Mouse (Mus musculus) mesoderm, embryonic 11.5 days (tissue): ENCODE measurements around the gene Slc35c2.
A peak's percentile ranks its signal among the peaks of the same experiment; 100 is the strongest.

ENCODE experiments used
- DNase-seq: peaks from one replicate; pipeline ENCODE4 v3.0.0-alpha.2; 2012; ENCODE audit warnings: low read depth, low spot score

Slc35c2 gene

DNA sequence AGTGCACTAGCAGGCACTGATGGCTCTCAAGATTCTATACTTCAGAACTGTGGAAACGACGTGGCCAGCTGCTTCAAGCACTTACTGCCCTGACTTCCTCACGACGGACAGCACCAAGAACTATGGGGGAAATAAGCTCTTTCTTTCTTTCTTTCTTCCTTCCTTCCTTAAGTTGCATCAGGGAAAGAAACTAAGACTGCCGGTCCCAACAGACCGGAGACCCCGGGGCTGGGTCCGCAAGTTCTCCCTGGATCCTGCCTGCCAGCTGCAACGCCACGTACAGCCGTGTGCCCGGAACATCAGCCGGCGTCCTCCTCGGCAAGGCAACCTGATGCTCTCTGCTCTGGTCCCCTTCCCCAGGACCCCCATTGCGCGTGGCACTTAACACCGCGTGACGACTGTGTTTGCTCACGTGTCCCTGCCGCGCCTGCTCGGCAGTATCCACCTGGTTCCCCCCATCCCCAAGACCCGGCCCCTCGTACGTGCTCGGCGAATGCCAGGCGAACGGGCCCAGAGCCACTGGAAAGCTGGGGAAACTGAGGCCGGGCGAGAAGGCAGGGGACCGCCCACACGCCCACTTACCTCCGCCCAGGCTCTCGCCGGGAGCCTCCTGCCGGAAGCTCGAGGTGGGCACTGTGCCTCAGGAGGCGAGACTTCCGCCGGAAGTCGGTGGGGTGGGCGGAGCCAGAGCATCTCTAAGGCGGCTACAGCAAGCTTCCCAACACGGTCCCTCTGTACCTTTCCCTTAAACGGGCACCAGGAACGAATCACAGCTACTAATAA is at the start of gene Slc35c2:
TSS of gene Slc35c2 (minus strand) at position 668 of the 783 bp plus-strand sequence.
- DNase-seq = peak; percentile 95

DNA sequence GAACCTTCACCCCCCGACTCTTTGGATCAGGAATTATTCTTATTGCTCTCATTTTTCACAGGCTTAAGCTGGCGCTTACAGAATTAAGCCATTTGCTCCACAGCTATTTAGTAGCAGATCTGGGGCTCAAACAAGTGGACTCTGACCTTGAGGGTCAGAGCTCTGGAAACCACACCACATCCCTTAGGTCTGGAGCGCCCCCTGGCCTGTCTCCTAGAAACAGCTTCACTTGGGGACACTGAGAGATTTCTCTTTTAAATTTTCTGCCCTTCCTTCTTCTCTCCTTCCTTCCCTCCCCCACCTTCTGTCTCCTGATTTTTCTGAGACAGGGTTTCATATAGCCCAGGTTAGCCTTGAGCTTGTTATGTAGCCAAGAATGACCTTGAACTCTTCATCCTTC is 49.5 kb upstream of the Slc35c2 start:
- DNase-seq = peak; percentile 50

DNA sequence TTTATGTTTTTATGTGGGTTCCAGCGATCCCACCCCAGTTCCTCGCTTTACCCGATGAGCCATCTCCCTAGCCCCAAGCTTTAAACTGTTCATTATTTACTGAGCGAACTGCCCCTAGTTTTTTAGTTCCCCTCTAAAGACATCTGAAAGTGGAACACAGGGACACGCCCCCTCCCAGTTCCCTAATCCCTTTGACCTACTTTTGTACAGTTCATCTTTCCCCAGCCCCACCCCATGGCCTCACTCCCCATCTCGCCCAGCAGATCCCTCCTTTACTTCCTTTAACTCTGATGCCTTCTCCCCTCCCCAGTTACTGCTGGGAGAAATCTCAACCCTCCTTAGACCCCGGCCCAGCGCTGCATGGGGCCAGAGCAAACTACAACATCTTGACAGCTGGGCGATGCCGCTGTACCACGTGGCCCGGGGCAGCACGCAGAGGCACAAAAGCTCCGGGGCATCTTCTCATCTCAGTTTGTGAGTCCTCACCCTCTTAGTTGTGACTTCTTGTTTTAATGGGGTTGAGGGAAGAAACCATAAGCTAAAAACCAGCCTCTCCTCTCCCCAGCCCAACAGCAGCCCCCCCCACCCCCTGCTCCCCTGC is 45.0 kb upstream of the Slc35c2 start:
- no peak for DNase-seq

DNA sequence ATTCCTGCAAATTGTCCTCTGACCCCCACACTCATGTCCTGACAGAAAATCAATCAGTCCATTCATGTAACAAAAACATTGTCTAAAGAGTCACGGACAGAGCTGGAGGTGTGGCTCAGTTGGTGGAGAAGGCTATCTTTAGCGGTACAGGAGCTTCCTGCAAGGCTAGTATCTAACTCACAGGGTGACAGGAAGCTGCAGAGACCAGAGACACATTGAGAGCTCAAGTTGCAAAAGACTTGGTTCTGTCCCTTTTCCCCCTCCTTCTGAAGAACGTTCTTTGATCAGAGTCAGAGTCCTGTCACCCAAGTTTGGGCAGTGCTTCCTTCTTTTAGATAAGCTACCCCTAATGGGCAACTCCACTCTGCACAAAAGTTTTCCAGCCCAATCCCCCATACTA is 42.0 kb upstream of the Slc35c2 start:
- no peak for DNase-seq

DNA sequence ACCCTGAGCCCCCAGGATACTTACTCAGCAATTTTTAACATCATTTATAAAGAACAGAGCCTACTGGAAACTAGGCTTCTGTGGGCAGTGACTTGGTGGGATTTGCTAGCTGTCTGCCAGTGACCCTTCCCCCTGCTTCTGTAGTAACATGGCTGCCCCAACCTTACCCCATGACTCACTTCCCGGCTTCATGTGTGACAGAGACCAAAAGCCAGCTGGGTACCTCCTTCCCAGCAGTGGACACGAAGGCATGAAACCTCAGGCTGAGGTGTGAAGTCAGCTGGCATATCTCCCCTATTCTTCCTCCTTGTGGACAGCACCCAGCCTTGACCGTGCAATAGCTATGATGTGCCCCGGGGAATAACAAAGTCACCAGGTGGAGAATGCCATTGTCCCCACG is 41.1 kb upstream of the Slc35c2 start:
- no peak for DNase-seq

DNA sequence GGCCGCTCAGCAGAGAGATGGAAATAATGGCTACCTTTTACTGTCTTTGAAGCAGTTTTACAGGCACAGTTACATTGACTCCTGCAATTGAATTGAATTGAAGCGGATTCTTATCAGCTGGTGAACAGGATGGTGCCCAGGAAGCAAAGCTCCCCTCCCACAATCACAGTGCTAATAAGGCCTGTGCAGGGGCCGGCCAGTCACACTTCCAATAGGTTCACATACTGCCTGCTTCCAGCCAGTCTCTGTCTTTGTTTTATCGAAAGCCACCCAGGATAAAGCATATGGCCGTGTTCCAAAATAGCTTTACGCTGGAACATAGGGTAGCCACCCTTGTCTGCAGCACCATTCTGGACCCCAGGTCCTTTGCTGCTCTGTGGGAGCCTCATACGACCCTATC is 39.7 kb upstream of the Slc35c2 start:
- no peak for DNase-seq

DNA sequence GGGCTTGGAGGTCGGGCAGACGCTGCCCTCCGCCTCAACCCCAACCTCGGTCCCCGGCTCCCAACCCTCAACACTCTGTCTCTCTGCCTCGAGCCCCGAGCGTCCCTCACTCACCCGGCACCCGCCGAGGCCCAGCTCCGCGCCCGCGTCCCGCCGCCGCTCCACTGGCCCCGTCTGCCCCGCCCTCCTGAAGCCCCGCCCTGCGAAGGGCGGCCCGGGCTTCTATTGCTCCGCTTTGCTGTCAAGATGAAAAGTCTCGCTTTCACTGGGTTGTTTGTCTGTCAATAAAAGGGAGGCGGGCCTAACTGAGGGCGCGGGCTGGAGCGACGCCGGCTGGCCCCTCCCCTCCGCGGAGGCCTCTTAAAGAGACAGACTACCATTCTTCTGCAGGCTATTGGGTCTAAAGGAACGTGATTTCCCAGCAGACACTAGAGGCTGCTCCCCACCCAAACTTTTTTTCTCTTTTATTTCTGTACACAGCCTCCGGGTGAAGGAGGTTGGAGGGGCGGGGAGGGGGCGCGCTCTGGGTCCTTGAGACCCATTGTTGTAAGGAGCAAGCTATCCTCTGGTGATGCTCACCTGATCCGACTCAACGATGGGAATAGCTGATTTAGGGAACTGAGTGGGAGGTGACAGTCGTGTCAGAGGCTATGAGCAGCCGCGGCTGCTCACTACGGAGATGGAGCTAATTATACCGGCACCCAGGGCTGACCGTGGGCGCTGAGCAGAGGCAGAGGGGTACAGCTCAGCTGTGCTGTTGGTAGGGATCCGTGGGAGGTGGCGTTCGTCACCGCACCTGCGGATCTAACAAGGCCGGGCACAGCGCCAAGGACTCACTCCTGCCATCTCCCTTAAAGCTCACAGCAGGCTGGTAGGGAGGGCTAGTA is 38.9 kb upstream of the Slc35c2 start, which contains the start of gene Elmo2:
TSS of gene Elmo2 (minus strand) at position 176 of the 887 bp plus-strand sequence.
- peak; percentile 97 for DNase-seq

DNA sequence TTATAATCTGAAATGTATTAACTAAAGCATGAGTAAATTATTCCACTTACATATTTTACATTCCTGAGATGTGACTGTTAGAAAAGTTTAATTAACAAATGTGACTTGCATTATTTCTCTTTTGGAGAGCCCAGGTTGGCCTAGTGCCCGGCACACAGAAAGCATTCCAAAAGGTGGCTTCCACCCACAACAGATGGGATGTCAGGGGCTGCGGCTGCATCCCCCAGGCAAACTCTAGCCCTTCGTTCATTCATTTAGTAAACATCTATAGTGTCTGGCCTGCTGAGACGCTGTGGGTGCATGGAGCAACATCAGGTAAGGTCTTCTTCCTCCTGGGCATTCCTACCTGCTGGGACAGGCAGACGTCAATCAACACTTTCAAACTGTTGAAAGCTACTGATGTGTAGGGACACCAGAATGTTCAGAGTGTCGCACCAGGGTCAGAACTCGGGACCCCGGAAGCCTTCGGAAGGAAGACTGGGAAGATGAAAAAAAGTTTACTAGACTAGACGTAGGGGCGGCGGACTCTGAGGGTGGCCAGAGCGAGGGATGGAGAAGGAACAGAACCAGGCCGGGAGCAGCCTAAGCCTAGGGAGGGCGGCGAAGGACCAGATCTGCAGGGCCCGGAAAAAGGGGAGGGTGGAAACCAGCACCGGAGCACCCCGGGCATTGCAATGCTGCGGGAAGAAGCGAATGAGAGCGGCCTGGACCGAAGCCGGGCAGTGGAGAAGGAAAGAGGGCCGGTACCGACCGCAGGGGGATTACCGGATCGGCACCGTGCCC is 38.0 kb upstream of the Slc35c2 start:
- DNase-seq = no peak

DNA sequence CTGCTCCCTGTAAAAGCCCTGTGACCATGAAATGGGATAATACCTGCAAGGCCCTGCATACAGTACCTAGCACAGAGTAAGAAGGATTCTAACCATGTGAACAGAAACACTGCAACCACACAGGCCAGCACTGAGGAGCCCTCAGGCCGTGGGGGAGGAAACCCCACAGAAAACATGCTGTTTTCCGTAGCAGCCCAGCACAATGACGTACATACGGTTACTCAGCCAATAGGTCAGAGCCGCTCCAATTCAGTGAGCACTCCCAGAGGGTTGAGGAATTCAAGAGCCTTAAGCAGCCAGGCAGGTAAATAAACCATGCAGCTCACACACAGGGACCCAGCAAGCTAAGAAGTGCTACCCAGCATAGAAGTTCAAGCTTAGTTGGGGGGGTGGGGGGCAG is 36.3 kb upstream of the Slc35c2 start:
- DNase-seq = no peak

DNA sequence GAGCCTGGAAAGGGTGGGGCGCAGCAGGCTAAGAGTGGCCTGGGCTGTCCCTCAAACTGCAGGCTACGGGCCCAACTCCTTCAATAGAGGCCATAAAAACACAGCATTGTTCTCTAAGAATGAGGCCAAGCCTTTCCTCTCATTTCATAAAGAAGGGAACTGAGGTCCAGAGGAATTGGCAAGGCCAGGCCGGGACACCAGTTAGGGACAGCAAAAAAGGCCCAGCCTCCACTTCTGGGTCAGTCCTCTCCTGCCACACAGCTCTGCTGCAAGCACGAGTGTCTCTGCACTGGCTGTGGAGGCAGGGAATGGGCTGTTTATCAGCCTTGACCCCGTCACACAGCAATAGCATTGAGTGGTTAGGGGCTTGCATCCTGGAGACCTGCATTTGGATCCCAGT is 35.8 kb upstream of the Slc35c2 start:
- DNase-seq = no peak

DNA sequence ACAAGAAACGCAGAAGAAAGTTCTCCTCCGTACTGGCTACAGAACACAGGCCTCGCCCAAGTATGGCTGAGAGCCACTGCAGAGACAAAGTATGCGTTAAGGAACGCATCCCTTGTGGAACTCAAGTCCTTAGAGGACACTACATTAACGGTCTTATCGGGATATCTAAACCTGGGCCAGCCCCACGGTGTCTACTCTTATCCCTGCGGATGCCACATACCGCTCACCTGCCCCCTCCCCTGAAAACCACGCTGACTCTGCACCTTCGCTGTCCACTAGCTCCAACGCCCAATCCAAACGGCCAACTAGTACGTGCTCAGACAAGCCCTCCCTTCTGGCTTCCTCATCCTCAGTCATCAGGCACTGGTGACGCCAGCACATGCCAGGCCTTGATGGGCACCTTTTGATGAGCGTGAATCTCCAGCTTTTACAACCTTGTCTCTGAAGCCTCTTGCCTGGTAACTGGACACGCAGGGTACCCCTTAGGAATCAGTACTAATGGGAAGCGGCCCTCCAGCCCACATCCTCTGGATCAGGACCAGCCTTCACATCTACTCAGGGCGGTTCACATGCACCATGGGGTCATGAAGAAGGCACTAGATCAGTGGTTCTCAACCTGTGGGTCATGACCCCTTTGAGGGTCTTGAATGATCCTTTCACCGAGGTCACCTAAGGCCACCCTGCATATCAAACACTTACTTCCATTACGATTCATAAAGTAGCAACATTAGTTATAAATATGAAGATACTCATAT is 34.5 kb upstream of the Slc35c2 start:
- DNase-seq = no peak

DNA sequence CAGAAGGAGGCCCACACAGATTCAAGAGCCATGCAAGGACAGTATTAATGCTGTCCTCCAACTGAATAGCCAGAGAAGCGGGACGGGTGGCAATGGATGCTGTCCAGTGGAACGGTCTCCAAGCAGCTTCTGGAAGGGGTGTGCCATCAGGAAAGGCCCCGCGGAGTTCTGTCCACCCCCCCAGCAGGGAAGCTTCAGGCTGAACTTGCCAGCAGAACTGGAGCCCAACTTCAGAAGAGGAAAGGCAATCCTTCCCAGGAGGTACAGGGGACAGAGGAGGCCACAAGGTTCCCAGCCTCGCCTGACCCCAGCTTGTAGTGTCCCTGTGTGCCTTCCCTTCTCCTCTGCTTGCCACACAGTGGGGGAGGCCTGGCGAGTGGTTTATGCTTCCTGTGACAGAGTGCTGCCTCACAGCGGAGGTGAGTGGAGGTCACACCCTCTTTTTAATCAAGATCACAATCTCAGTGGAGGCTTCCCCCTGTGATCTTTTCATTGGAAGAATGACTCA is 33.8 kb upstream of the Slc35c2 start:
- no peak for DNase-seq

DNA sequence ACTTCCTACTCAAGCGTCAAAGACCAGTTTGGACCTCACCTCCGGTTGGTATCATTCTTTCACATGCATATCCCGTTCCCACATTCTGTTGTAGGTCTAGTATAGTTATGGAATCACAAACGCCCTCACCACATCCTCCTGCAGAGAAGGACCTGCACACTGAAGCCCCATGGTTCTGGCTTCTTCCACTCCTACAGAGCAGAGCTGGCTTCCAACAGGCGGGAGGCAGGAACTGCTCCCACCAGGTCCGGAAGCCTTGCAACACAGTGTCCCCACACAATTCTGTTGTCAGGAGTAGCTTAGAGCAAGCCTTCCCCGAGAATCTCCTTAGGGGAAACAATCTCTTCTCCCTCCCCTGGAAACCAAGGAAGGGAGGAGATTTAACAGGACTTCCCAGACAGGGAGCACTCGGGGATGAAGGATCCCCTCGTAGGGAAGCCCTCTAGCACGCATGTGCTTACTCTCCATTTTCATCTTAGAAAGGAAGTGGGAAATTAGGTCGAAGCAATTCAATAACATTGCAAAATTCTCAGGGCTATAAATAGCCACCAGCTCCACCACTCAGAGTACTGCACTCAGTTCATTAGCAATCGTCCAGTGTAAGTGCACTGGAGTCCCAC is 33.0 kb upstream of the Slc35c2 start:
- DNase-seq = no peak

DNA sequence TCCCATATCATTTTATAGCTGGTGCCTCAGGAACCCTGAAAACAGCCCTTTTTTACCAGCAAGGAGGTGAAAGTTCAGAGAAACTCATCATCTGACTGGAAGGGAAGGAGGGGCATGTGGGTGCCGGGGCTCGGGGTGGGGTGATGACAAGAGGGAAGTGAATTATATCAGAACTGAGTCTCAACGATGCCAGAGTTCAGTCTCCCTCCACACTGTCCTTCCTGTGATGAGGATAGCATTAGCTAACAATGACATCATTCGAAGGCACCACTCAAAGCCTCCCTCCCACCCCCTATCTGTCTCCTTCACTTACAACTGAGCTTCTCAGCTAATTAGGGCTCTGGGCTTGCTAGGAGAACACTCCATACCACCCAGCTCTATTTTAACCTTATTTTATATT is 31.8 kb upstream of the Slc35c2 start:
- DNase-seq = no peak

DNA sequence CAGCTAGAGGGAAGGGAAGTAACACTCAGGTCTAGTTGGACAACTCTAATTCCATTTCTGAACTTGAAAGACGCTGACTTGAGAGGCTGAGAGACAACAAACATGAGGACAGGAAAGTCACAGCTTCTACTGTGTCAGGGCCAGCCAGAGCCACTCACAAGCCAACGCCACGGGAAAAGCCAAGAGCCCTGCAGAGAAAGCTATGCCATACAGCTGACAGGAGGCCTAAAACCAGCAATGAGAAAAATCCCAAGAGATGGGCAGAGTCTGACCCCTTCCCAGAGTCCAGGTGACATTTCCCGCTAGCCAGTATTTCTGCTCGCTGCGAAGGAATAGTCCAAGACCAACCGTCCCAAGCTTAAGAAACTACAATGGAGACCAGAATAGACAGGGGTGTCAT is 31.3 kb upstream of the Slc35c2 start:
- no peak for DNase-seq

DNA sequence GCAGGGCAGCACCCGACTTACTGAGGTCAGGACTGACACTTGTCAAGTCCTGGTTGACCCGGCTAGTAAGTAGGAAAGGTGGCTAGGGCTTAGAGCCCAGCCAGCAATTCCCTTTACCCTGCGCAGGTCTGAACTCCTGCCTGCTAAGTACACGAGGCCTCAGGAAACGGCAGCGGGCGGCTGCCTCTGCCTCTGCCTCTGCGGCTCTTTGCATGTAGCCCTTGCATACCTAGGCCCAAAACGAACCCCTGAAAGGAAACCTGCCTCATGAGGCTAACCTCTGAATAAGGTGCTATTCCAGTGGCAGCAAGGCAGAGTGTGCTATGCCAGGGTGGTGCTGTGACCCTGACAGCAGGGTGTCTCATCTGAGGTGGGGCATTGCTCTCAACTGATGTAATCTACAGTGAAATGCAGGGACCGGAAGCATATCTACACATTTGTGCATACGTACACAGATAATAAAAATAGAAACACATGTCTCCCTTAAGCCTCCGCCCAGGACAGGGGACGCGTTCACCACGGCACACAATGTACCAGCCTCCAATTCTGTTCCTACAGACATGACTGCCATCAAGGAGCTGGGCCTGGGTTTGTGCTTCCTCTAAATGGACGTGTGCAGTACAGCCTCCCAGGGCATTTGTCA is 30.1 kb upstream of the Slc35c2 start:
- no peak for DNase-seq

DNA sequence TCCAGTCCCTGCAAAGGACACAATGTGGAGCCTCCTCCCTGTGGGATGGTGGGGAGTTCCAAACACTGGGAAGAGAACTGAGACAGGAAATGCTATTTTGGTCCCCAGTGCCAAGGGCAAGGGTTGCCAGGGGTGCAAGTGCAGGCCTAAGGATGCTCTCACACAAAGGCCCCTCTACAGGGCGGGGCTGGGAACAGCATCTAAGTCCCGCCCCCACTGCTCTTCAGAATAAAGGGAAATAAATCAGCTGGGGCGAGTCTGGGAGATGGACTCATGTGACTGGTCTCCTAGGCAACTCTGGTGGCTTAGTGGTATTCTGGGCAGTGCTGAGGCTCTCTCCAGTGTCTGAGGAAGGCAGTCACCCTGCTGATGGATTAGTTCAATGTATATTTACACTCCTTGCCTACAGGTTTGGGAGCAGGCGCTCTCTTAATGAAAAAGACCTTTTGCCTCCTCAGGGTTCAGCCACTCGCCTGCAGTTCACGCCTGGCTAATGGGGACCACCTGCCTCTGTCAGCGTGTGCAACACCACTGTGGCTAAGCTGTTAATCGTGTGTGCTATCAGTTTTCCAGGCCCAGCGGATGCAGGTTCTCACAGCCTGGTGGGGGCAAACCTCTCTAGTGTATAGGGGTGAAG is 29.3 kb upstream of the Slc35c2 start:
- peak; percentile 93 for DNase-seq

DNA sequence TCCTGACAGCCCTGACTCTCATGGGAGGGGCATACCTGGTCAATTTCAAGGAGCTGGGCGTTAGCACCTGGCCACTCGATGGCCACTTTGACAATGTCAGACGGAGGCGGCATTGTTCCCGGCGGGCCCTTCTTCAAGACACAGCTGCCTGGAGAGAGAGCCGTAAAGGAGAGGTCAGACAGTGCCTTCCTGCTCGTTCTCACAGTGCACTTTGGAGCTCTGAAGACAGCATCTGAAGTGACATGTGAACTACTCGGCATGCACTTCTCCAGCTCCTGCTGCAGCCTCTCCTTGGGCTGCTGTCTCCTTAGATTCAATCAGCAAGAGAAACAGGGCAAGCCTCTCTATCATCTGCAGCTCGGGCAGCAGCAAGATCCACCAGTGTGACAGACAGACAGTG is 28.5 kb upstream of the Slc35c2 start:
- no peak for DNase-seq

DNA sequence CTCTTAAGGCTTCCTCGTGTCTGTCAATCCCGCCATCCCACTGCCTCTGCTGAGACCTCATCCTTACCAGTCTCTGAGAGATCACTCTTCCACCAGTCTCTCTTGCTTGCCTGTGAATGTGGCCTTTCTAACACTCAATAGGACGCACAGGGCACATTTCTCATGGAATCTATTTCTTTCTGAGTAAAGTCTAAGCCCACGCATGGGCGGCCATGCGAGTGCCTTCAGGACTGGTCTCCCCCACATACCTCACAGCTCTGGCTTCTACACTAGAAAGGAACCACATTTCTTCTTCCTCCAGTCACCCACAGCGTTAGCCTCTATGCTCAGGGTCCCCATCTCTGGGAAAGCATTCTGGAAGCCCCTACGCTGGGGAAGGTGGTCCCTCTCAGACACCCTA is 26.5 kb upstream of the Slc35c2 start:
- no peak for DNase-seq
